Mouse (Mus musculus) CD4-positive, CD25-positive, alpha-beta regulatory T cell, adult 4 months (primary cell): Measurements from ENCODE around the gene Ddx19a. TPM values are rescaled to one million over a fixed set of nuclear protein-coding genes. Genes with fewer than 3 reads are reported as not detected.
"Not testable (repeated sequence)": the region's sequence is repeated elsewhere in the genome, so short reads cannot be mapped to it uniquely, and the experiment has no call there.

Experiments
- ATAC-seq: one replicate; pipeline ENCODE4 v1.8.0; 2017
- polyA plus RNA-seq, 2 experiments: library from polyadenylated mRNA; unstranded; fragments of 100-300 nt; shearing (Covaris generic); gene quantifications; one replicate each; pipeline ENCODE4 v1.2.1; 2017

The Ddx19a gene
- polyA plus RNA-seq, 2 experiments from 2014 or later, result 13.8 to 13.9 TPM

DNA sequence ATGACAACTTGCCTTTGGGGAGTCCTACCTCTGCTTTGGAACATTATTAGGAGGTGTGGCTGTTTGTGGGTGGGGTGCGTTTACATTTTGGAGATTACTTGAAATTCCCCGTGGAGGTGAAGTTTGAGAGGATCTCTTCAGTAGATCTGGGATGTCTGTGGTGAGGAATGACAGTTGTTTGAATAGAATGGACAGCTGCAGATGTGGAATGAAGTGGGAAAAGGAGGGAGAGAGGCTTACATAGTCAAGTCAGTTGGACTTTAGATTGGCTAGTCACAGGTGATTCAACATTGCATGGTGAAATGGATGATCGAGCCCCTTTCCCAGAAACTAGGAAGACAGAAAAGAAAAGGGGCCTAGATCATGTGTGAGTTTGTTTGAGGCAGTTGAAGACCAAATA is 65.2 kb downstream of the Ddx19a start:
- ATAC-seq, result no peak

DNA sequence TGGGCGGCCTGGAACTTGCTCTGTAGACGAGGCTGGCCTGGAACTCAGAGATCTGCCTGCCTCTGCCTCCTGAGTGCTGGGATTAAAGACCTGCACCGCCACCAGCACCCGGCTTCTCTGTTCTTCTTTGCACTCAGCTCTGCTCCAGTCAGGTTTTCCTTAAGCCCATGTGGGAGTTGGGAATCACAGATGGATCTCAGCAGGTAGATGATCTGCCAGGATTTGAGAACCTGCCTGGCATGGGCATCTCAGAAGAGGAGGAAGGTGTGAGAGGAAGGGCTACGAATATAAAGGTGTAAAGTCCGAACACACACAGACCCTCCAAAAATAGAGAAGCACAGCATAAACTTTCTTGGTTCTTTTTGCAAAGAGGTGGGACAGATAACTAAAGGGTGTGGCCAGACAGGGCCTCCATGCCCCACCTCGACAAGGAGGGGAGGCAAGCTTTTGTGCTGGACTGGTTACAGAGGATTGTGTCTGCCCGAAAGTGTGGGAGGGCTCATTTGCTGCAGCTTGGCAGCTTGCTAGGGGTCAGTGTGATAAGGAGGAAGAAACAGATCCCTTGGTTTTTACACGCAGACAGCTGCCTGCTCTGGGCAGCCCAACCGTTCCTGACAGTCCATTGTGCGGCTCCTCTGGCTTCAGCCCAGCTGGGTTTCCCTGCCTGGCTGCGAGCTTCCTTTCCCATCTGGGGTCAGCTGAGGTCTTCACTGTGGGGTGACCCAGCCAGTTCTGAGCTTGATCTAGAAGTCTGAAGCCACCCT is 66.2 kb downstream of the Ddx19a start:
- ATAC-seq, result no peak

DNA sequence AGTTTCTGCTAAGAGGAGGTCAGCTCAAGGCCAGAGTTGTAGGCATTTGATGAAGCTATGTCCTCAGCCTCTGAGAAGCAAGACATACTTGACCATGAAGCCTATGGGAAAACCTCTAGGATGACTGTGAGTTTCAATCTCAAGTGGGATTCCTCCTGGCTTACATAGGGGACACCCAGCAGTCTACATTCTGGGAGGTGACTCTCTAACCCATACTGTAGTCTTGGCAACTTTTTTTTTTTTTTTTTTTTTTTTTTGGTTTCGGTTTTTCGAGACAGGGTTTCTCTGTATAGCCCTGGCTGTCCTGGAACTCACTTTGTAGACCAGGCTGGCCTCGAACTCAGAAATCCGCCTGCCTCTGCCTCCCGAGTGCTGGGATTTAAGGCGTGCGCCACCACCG is 67.9 kb downstream of the Ddx19a start:
- ATAC-seq, result not testable (repeated sequence)

GRCm38 (mm10) chr8:110929066-110929465 is 68.5 kb downstream of the Ddx19a start:
- peak; percentile 93 for ATAC-seq

GRCm38 (mm10) chr8:110928435-110928834 is 69.2 kb downstream of the Ddx19a start:
- no peak for ATAC-seq

- no peak for ATAC-seq
Measured at GRCm38 (mm10) chr8:110926690-110927089, 70.9 kb downstream of the Ddx19a start.

GRCm38 (mm10) chr8:110925691-110926140 is 71.9 kb downstream of the Ddx19a start:
- peak; percentile 14 for ATAC-seq

Other genes with a start within 250 kb of the Ddx19a start
- gene Il34, start 191.9 kb downstream of the Ddx19a start, polyA plus RNA-seq, result not detected
- 10 to 100 TPM; 57.7 to 94.5 TPM for gene Cog4, start 151.2 kb downstream of the Ddx19a start, polyA plus RNA-seq
- 100 to 1,000 TPM in 1 of 2 experiments, 10 to 100 TPM in 1; 98.5 to 141 TPM for gene Sf3b3, start 151.0 kb downstream of the Ddx19a start, polyA plus RNA-seq
- 1 to 10 TPM; 1.3 to 2.4 TPM for gene Fuk, start 95.3 kb downstream of the Ddx19a start, polyA plus RNA-seq
- gene St3gal2, start 77.9 kb downstream of the Ddx19a start, polyA plus RNA-seq, result 10 to 100 TPM in 1 of 2 experiments, 1 to 10 TPM in 1; 7.5 to 12.4 TPM
- 10 to 100 TPM in 1 of 2 experiments, 1 to 10 TPM in 1; 5.5 to 12.0 TPM for gene Ddx19b, start 34.0 kb upstream of the Ddx19a start, polyA plus RNA-seq
- gene Aars, start 35.3 kb upstream of the Ddx19a start, polyA plus RNA-seq, result 10 to 100 TPM; 18.6 to 38.6 TPM
- not detected for gene Exosc6, start 58.5 kb upstream of the Ddx19a start, polyA plus RNA-seq
- gene Clec18a, start 94.6 kb upstream of the Ddx19a start, polyA plus RNA-seq, result not detected
- gene Pdpr, start 96.8 kb upstream of the Ddx19a start, polyA plus RNA-seq, result 10 to 100 TPM in 1 of 2 experiments, 1 to 10 TPM in 1; 7.2 to 11.4 TPM